Mouse (Mus musculus): ENCODE results near the gene Ccdc187.

- TF ChIP-seq CTCF (IDR thresholded peaks at IDR 0.05; ENCODE audit: low read depth, low read length), result no peak
- TF ChIP-seq POLR2A (IDR thresholded peaks at IDR 0.05; ENCODE audit: extremely low read depth, insufficient read depth, low read length), result no peak
These were observed 63.0 kb downstream of the Ccdc187 start for GRCm38 (mm10) chr2:26231366-26231765.
